Mouse (Mus musculus): Measurements from ENCODE around the gene Hdac4.

DNA sequence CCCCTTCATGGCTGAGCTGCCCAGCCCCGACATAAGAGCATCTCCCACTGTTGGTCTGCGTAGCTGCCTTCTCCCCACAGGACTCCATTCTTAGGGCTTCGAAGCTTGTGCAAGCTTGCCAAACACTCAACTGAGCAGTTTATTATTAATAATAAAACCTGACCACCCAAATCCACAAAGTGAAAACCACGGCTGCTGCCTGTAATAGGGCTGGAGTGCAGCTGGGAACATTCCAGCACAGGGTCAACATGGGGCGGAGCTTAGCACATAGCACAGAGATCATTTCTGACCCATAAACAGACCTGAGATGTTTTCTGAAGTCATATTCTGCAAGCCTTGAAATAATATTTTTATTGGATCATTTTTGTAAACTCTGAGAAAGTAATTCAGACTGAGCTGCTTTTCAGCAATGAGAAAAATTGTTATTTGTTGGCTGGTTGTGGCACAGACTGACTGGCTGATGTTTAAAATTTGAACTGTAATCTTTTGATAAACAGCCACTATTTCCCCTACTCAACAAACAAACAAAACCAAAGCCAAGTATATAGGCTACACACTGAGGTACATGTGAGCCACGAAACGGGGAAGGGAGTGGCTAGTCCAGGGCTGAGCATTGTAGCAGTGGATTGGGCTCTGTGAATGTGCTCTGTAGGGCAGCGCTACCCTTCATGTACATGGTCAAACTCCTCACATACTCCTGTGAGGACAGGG, 190.4 kb downstream of the Hdac4 start:
- no peak for TF ChIP-seq EP300 (IDR thresholded peaks at IDR 0.05)
- TF ChIP-seq CTCF (IDR thresholded peaks at IDR 0.05), result no peak
